8 mouse cellular contexts compared by ENCODE assay signal in the genomic region with DNA sequence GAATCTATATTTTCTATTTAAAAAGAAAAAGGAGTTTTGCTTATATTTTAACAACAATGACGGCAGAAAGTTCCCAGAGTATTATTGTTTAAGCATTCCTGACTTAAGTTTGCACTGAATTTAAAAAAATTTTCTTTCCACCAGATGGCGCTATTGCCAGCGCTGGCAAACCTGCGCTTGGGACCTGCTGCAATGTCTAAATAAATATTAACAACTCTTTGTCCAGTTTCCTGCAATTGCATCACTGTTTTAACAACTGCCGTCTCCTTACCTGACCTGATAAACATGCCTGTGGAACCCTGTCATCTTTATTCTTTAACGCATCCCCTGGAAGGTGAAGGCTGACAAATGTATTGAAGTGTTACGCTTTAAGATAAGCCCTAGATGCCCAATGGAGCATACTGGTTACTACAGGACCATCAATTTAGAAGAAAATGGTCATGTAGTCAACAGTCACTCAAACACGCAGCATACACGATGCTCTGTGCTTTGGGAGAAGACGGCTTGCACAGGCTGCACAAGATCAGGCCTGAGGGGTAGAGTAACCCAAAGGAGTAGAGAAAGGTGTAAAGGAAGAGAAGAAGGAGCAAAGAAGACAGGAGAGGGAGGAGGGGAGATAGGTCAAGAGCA.
DNase-seq lines count a peak whose midpoint lies in the region; ATAC-seq and TF ChIP-seq lines count a peak whose summit lies in the region.
"Had no signal": no experiment of that assay in that cellular context is flagged by ENCODE, and none has a peak within 500 bp of the region (broad histone marks: within the 10 kb centered on the region; RNA-seq: fewer than 3 reads in every experiment).

No protein-coding gene starts in this region.

- H3K27me3 ChIP-seq in forebrain, embryonic 11.5 days (ENCODE audit: control insufficient read depth, insufficient read depth, low read length) = no peaks in the 10 kb centered on the region
- no peaks in the 10 kb centered on the region for H3K27me3 ChIP-seq in stomach, postnatal 0 days (ENCODE audit: control insufficient read depth, insufficient read depth, low read length)
- H3K27me3 ChIP-seq: stomach, embryonic 15.5 days had no signal

- H3K4me1 ChIP-seq in forebrain, embryonic 11.5 days (replicated peaks; ENCODE audit: control insufficient read depth, insufficient read depth, low read length) = no peaks in the 10 kb centered on the region
- no peaks in the 10 kb centered on the region for H3K4me1 ChIP-seq in stomach, postnatal 0 days (replicated peaks; ENCODE audit: control insufficient read depth, insufficient read depth)

- no peak overlapping the region for H3K9ac ChIP-seq in forebrain, embryonic 11.5 days (ENCODE audit: low read length)
- no peak overlapping the region for H3K9ac ChIP-seq in stomach, postnatal 0 days (ENCODE audit: low read length)
- H3K9ac ChIP-seq: stomach, embryonic 15.5 days had no signal

- no peak overlapping the region for H3K4me3 ChIP-seq in forebrain, embryonic 11.5 days (ENCODE audit: low read depth, low read length)
- no peak overlapping the region for H3K4me3 ChIP-seq in macrophage (ENCODE audit: inconsistent target)
- H3K4me3 ChIP-seq in stomach, postnatal 0 days (ENCODE audit: low read depth, low read length) = no peak overlapping the region
- H3K4me3 ChIP-seq: stomach, embryonic 15.5 days had no signal

- no peaks in the 10 kb centered on the region for H3K9me3 ChIP-seq in forebrain, embryonic 11.5 days (ENCODE audit: control insufficient read depth, low read length)
- H3K9me3 ChIP-seq in stomach, postnatal 0 days (ENCODE audit: control insufficient read depth, low read length) = no peaks in the 10 kb centered on the region
- H3K9me3 ChIP-seq: stomach, embryonic 15.5 days had no signal

- no peak overlapping the region for H3K27ac ChIP-seq in forebrain, embryonic 11.5 days (ENCODE audit: low read depth, low read length)
- H3K27ac ChIP-seq in macrophage = peak overlapping the region; percentile 83
- no peak overlapping the region for H3K27ac ChIP-seq in stomach, postnatal 0 days (replicated peaks)
- H3K27ac ChIP-seq: stomach, embryonic 15.5 days had no signal

- peak; percentile 86 for TF ChIP-seq CTCF in stomach, postnatal 0 days (IDR thresholded peaks at IDR 0.05; ENCODE audit: low read depth)

- peak; percentile 52; the same call in 1 of the 2 replicates for ATAC-seq in forebrain, embryonic 11.5 days (replicated peaks; ENCODE audit: low FRiP score)
- ATAC-seq in stomach, postnatal 0 days (ENCODE audit: low FRiP score, low TSS enrichment) = peak; percentile 80

- no peak for TF ChIP-seq EP300 in stomach, postnatal 0 days (optimal IDR thresholded peaks at IDR 0.05)

- WGBS in forebrain, embryonic 11.5 days = 52% methylated on average over 10 of the region's 10 CpGs
- WGBS in macrophage (ENCODE audit: missing documents) = 31% methylated on average over 10 of the region's 10 CpGs
- WGBS in stomach, postnatal 0 days = 32% methylated on average over 10 of the region's 10 CpGs

- H3K36me3 ChIP-seq in forebrain, embryonic 11.5 days (ENCODE audit: control insufficient read depth, insufficient read depth, low read length) = no peaks in the 10 kb centered on the region
- no peaks in the 10 kb centered on the region for H3K36me3 ChIP-seq in macrophage (ENCODE audit: inconsistent target)
- no peaks in the 10 kb centered on the region for H3K36me3 ChIP-seq in stomach, postnatal 0 days (ENCODE audit: control insufficient read depth, insufficient read depth, low read length)
- H3K36me3 ChIP-seq: stomach, embryonic 15.5 days had no signal

- no peaks in the 10 kb centered on the region for H3K79me2 ChIP-seq in macrophage (ENCODE audit: inconsistent target)

- H3K4me2 ChIP-seq in forebrain, embryonic 11.5 days (ENCODE audit: low read depth, low read length, severe bottlenecking) = no peak overlapping the region
- H3K4me2 ChIP-seq in stomach, postnatal 0 days (replicated peaks; ENCODE audit: low read depth) = no peak overlapping the region
- H3K4me2 ChIP-seq: stomach, embryonic 15.5 days had no signal

- DNase-seq in thymus, postnatal 0 days (ENCODE audit: low spot score) = peak; percentile 69
- DNase-seq in thymus, adult 18-20 months = no peak
- DNase-seq in adrenal gland, postnatal 36 days = peak; percentile 36 to 61
- DNase-seq in forebrain, embryonic 11.5 days (ENCODE audit: low spot score) = no peak
- DNase-seq in kidney, adult 18-20 months = peak; percentile 41
- DNase-seq in stomach, postnatal 0 days (ENCODE audit: low spot score) = peak; percentile 45

Comparison
In these comparisons a context has a peak if more than half of its experiments do, and no peak if none do; other contexts are left out.
1. DNase-seq: peak in thymus, postnatal 0 days (single experiment), adrenal gland, postnatal 36 days (2 of 2), kidney, adult 18-20 months (single experiment) and stomach, postnatal 0 days (single experiment); none in thymus, adult 18-20 months (0 of 2) and forebrain, embryonic 11.5 days (single experiment).